Mouse (Mus musculus): ENCODE data around the gene Mymk.

Mymk gene

DNA sequence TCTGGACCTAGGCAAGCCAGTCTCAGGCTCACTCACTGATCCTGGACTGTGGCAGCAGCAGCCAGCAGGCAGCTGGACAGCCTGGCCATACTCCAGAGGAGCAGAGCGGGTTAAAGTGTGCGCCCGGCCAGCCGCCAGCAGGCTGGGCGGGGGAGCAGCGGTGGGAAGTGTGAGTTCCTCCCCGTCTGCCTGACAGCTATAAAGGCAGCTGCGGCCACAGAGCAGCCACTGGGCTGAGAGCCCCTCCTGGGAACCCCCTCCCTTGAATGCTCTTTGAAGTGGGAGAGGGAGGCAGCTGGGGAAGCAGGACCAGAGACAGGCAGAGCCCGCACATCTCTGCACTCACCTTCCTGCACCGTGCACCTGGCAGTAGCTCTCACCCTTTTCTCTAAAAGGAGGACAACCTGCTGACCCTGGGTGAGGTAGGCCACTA is 7.2 kb upstream of the Mymk start, which contains the start of gene Adamtsl2:
Gene Adamtsl2 (plus strand): TSS at position 228 of the 433 bp plus-strand sequence.
- peak; percentile 15 to 79 for DNase-seq (ENCODE audit: low spot score in 2 of 2)

DNA sequence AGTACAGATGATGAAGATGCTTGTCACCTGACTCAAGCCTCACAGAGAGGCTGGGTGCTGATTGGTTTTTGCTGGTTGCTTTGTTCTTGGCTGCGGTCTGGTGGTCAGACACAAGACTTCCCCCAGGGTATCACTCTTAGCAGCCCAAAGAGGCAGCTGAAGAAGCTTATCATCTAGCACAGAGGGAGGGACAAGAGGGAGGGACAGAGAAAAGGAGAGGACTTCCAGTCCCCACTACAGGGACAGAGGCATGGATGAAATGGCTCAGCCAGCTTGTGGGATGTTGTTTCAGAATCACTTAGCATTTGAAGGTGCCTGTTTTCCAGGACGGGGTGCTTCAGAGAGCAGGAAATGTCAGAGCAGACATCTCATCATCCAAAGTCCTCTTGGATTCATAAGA is 6.3 kb upstream of the Mymk start:
- DNase-seq (ENCODE audit: low spot score in 2 of 2) = no peak

DNA sequence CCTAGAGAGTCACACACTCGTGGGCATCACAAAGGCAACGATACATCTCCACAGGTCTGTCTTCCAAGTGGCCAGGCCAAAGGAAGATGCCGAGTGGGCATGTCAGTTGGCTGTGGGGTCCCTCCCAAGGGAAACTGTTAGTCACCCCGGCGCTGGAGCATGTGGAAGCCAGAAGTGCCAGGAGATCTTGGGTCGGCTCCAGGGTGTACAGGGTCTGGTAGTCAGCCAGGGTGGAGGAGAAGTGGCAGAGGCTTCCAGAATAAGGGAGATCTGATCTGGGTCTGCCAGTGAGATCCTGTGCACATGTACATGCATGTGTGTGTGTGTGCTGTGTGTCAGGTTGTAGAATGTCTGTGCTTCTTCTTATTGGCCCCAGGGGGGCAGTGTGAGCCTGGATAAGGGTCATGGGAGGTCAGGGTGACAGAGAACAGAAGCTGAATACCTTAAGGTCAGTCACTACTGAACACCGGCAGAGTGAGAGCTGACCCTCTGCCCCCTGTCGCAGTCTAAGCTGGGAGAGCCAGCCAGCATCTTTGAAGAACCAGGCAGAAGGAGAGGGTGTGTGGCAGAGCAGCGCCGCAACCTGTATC is 5.8 kb upstream of the Mymk start:
- no peak for DNase-seq (ENCODE audit: low spot score in 2 of 2)

DNA sequence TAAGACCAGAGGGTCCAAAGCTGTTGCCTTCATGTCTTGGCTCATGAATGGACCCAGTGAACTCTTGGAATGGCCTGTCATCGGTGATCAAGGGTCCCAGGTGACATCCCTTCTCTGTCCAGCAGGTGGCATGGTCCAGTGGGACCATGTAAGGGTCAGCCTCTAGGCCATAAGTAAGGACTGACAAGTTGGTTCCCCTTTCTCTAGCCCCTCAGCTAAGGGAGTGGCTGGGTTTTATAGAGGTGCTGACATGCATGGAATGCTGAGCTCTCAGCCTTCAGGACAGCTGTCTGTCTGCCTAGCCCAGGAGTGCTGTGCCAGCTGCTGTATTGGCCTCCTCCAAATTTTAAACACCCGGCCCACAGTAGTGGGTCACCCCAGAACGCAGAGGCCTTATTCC is 3.5 kb upstream of the Mymk start:
- peak in 1 of 2 experiments; percentile 24 for DNase-seq (ENCODE audit: low spot score in 2 of 2)

DNA sequence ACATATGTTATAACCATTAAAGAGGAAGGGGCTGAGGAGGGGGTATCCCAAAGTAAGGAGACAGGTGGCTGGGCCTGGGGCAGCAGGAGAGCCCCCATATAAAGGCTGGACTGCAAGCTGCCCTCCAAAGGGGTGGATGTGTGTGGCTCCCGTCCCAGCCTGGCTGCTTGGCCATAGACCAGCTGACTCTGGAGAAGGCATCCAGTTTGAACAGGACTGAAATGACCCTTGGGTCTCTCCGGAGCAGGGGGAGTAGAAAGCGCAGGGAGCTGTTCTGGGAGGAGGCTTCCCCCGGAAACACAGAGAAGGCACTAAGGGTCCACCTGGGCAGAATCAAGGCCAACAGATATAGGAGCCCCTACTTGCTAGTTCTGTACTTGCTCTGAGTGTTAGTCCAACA is 2.8 kb upstream of the Mymk start:
- no peak for DNase-seq (ENCODE audit: low spot score in 2 of 2)

DNA sequence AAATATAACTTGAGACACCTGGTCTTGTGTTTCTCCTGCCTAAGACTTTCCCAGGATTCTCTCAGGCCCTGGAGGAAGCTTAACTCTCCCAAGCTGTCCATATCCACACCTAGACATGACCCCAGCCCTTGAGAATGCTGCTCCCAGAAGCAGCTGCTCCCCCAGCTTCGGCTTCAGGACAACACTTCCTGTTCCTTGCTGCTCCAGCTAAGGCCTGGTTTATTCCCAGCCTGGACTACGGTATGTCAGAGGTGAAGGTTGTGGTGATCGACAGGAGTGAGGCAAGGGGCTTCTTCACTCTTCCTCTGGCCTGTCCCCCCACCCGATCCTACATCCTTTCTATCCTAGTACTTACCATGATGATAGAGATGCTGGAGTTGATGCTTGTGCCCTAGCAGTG is 1.4 kb upstream of the Mymk start:
- no peak for DNase-seq (ENCODE audit: low spot score in 2 of 2)

DNA sequence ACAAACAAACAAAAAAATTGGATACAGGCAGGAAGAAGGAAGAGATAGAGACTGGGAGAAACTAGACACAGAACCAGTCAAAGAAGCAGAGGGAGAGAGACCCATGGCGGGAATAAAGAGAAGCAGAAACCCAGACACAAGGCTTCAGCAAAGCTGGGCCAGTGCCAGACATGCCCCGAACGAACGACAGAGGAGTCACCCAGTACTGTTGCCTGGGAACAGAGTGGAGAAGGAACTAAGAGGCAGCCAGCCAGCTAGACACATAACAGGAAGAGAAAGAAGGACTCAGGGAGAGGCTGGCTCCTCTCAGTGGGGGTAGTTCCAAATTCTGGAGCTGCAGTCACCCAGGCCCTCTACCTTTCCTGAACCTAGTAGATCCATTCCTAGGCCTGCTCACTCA is 842 bp downstream of the Mymk start:
- DNase-seq (ENCODE audit: low spot score in 2 of 2) = peak in 1 of 2 experiments; percentile 55

DNA sequence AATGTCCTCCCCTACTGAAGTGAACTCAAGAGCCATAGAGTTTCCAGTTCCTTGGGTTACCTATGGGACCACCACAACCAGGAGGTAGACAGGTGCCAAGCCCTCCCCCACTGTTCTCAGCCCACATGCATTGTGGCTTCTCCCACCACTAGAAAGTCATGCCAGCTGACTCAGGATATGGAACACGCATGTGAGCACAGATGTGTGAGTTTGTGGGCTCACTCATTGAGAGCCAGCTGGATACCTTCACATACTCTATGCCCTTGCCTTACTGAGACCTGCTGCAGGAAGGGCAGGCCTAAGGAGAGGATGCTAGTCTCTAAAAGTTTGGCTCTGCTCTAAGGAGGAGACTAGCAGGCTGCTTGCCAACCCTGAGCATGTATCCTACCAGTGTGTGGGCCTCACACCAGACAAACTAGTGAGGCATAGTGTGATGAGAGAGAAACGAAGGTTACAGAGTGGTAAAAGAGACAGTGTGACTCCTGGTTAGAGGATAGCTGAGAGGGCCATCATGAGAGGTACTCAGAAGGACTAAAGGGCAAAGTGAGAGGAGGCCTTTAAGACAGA is 1.6 kb downstream of the Mymk start:
- DNase-seq (ENCODE audit: low spot score in 2 of 2) = no peak

DNA sequence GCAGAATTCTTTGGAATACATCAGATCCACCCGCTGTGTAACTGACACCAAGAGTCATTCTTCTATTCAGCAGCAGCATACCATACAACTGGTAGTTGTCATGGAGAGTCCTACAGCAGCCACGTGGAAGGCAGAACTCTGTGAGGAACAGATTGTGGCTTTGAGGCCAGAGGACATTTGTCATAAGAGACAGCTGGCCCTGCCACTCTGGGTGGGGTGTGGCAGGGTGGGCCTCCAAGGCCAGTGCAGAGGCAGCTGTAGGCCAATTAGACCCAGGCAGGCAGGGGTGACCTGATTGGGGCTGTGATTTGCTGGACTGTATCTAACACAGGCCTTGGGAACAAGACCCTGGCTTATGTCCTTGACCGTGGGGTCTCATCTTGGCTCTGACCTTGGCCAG is 2.3 kb downstream of the Mymk start:
- no peak for DNase-seq (ENCODE audit: low spot score in 2 of 2)

DNA sequence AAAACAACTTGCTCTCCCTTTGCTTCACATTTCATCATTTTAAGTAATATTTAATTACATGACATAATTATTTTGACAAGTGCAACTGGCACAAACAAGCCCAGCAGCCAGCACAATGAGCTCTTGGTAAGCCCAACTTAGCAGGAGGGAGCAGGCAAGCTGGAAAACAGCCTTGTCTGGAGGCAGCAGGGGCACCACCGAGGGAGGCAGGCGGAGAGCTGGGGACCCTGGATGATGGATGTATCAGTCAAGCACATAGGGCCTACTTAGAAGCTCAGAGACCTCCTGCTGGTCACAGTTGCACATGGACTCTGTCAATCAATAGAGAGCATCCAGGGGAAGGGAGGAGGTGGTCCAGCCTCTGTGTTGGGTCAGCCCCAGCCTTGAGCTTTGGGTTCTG is 4.0 kb downstream of the Mymk start:
- no peak for DNase-seq (ENCODE audit: low spot score in 2 of 2)

DNA sequence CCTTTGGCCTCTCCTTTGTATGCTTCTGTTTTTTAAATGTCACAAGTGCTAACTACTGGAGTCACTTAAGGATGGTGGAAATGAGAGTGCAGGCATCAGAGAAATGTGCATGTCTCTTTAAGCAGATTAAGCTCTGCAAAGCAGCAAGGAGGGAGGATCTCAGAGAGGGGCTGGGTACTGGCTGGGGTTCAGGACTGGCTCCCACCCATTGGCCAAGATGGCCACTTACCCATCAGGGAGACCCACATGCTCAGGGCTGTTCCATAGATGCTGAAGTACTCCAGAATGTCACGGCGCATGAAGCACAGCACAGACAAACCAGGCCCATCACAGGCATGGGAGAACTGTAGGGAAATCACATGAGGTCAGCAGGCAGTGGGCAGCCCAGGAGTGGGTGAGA is 4.9 kb downstream of the Mymk start:
- no peak for DNase-seq (ENCODE audit: low spot score in 2 of 2)

DNA sequence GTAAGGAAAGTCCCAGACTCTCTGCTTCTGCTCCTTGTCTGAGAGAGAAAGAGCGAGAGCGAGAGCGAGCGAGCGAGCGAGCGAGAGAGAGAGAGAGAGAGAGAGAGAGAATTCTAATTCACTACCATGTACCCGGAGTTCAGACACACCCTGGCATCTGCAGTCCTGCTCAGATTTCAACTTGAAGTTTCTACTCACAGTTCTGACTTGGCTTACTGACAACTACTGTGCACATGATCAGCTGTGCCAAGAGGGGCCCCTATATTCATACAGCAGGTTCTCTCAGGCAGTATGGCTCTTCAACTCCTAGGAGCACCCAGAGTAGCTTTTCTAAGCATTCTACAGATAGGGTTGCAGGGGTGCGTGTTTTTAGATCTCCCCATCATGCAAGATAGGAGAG is 12.8 kb downstream of the Mymk start:
- DNase-seq (ENCODE audit: low spot score in 2 of 2) = no peak

DNA sequence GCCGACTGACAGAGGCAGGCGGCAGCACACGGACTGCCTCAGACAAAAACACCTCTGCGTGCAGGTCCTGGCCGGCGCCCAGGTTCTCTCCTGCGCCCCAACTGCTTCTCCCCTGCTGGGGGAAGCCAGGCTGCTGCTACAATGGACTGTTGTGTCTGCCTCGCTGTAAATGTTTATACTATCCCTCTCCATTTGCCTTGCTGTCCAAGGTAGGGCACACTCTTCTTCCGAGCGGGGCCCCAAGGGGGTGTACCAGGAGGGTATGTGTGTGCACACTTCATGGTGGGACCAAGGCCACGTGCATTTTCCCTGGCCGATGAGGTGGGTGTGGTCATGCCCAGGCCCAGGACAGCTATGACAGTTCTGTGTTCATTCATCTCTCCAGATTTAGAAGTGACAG is 13.2 kb downstream of the Mymk start:
- no peak for DNase-seq (ENCODE audit: low spot score in 2 of 2)

DNA sequence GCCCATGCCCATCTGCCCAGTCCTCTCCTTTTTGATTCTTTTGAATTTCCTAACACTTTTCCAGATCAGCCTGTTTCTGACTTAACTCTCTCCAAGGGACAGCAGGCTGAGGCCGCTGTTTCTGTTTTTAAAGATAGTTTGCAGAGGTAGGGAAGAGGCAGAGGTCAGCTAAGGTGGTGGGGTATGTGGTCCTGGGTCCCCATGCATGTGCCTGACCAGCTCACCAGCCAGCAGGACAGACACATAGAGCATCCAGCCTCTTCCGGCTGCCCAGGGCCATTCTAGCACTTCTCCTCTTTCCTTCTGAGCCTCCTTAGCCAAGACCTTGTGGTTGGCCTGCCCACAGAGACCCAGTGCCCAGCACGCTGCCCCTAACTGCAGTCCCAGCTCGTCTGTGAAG is 13.7 kb downstream of the Mymk start:
- DNase-seq (ENCODE audit: low spot score in 2 of 2) = no peak

DNA sequence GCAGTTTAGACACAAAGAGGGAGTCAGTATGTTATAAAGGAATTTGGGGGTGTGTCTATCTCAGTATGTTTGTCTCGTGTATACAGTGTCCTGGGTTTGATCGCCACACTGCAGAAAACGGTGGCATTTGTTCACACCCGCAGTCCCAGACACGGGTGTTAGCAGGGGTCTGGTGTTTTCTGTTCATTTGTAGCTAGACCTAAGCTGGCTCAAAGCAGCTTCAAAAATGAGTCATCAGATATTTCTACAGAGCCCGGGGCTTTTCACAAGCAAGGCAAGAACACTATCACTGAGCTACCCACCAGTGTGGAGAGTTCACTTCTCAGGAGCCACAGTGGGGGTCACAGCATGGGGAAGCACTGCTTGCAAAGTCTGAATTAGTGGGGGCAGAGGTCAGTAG is 22.6 kb downstream of the Mymk start:
- DNase-seq (ENCODE audit: low spot score in 2 of 2) = no peak

DNA sequence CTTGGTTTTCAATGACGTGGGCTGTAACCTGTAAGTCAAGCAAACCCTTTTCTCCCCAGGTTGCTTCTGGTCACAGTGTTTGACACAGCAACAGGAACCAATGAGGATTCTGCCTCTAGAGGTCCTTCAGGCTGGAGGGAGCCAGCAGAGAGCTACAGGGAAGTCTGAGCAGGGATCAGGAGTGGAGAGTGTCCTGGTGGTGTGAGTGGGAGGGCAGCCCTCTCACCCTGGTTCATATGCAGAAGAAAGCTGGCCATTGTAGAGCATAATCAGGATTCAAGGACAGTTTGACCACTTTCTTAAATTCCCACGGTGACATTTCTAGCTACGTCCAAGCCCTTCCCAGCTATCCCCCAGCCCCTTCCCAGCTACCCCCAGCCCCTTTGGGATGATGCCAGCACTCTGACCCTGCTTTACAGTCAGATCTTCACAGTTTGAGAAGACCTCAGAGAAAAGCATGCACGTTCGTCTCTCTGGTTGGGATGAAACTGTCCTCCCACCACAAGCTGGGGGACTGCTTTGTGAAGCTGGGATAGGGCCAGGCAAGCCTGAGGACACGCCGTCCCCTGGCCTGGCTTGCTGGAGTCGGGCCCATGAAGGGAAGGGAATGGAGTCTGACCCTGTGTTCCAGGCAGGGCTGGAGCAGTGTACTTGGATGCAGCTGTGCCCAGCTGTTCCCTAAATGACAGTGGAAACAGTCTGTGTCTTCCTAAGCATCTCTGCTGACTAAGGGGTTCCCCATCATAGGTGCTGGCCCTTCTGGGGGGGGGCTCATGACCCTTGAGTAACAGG is 25.8 kb downstream of the Mymk start:
- DNase-seq (ENCODE audit: low spot score in 2 of 2) = peak in 1 of 2 experiments; percentile 75

DNA sequence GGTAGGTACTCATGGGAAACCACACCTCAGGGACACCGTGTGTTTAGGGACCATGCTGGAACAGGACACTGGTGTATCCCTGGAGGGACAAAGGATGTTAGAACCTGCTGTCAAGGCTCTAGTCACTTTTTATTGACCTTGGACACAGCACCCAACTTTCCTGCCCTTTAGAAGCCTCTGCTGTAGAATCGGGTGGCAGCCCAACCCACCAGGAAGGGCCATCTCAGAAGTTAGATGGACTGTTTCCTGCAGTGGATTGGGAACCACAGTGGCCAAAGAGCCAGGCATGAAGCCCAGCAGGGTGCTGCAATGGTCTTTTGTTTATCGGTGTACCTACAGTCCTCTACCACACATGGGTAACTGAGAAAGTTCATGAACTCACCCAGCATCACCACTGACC is 27.3 kb downstream of the Mymk start:
- DNase-seq (ENCODE audit: low spot score in 2 of 2) = no peak

DNA sequence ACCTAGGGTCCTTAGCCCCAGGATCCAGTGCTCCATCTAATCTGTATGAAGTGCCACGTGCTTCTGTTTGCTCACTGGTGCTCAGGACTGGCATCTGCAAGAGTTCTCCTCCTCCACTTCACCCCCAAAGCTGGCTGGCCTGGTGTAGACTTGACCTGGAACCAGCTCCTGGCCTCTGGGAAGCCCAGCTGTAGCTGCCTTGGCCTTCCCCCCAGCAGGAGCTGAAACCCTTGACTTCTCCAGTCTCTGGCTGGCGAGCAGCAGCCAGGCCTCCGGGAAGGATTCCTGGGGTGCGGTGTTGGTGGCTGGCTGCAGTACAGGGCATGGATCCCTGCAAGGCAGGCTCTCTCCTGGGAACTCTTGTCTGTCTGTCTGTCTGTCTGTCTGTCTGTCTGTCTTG is 27.8 kb downstream of the Mymk start:
- DNase-seq (ENCODE audit: low spot score in 2 of 2) = peak in 1 of 2 experiments; percentile 31

DNA sequence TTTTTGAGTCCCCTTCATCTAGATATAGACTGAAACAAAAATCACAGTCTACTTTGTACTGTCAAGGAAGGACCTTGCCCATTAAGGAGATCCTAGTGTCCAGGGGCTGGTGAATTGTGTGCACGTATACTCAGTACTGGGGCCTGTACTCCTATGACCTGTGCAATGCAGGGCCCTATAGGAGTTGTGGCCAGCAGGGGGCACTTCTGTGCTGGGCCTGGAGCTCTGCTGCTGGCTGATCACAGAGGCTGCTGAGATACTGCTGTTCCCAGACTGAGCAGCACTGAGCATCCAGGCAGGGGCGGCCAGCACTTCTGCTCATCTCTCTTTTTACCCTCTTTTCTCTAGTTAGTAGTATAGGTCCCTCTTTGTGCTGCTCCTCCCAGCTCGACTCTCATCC is 28.5 kb downstream of the Mymk start:
- DNase-seq (ENCODE audit: low spot score in 2 of 2) = peak; percentile 62 to 81

DNA sequence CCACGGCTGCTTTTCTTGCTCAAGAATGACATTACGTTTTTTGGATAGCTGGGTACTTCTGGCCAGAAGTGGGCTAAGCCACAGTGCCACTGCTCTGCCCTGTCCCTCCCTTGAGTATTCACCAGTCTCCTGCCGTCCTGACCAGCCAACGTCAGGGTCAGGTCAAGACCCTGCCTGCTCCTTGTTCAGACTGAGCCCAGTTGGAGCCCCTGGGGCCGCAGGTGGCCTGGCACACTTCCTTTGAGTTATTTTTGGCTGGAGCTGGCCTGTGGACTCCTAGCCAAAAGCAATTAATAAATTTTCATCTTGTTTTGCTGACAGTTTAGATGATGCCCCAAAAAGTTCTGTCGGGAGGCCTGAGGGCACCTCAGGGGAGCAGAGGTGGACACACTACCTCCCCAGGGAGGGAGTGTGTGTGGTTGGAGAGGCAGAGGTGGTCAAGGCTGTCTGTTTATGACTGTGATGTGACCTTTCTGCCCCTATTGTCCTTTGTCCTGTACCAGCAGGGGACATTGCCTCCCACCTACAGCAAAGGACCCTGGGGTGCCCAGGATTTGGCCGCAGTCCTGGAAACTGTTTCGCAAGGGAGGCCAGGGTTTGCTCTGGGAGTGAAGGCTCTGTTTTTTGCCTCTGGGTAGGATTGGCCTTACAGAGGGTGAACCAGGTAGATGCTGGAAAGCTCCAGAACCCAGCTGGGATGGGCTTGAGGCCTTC is 29.7 kb downstream of the Mymk start:
- DNase-seq (ENCODE audit: low spot score in 2 of 2) = peak in 1 of 2 experiments; percentile 36

DNA sequence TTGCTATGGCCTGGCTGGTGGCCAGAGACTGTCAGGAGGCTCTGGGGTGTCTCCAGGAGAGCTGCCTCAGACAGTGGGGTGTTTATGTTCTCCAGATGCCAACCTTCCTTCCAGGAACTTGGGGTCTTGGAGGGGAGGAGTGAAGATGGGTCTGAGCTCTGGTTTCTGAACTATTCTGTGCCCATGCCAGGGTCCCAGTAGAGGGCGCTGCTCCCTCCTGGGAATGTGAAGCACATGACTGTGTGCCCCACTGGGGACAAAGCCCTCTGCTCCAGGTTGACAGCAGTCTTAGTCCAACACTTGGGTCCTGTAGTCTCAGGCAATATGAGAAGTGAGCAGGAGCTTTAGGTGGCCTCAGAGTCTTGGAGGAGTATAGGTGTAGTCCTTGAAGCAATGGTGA is 32.7 kb downstream of the Mymk start:
- DNase-seq (ENCODE audit: low spot score in 2 of 2) = no peak

DNA sequence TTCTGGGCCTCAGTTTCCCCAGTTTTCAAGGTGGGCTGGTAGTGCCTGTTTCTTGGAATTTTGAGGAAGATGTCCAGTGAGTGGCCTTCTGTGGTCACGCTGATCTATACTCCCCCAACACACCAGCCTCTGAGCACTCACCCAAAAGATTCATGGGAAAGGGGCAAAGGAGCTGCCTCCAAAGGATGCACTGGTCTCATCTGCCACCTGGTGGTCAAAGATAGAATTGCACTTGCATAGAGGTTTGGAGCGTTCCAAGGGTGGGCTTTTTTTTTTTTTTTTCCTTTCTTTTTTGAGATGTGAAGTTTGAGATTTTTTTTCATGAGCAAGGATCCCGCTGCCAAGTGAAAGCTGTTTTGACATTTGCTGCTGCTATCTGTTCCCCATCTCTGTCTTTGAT is 33.4 kb downstream of the Mymk start:
- peak; percentile 44 to 48 for DNase-seq (ENCODE audit: low spot score in 2 of 2)

DNA sequence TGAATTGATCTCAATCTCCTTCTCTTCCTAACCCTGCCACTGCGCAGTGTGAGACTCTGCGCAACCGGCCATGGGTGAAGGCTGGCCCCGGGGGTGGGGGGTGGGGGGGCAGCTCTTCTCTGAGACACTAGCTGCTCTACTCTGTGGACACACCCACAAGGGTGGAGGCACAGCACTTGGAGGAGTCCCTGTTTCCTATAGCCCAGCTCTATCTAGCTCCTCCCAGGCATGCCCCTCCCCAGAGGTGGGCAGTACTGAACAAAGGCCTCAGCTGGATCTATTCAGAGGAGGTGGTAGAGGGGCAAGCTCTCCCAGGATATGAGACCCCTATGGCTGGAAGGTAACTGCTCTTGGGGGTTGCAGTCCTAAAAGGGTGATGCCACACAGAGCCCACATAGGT is 35.0 kb downstream of the Mymk start:
- DNase-seq (ENCODE audit: low spot score in 2 of 2) = no peak

Data from urinary bladder, postnatal 36 days (tissue).